Mouse (Mus musculus): ENCODE measurements at regions not wholly inside any gene's neighbourhood (a gene's known extent, or its start where the extent isn't known, plus 50 kb on each side); places are given as distances from the start of the nearest gene placed in this dataset.

GRCm38 (mm10) chr6:6660072-6660471 is 81.6 kb upstream of the Sem1 start:
- TF ChIP-seq POLR2A (IDR thresholded peaks at IDR 0.05; ENCODE audit: low read depth, low read length) = no peak
- no peak for TF ChIP-seq CTCF (conservative IDR thresholded peaks at IDR 0.05; ENCODE audit: insufficient read depth, insufficient read length, low read depth, low read length)
